In genomic region chr5:113421993-113422725, GRCm38 (mm10) we compare ENCODE assay signal across 17 mouse cellular contexts.
DNase-seq lines count a peak whose midpoint lies in the region; ATAC-seq lines count a peak whose summit lies in the region.
"Had no signal": no experiment of that assay in that cellular context is flagged by ENCODE, and none has a peak within 500 bp of the region (broad histone marks: within the 10 kb centered on the region; RNA-seq: fewer than 3 reads in every experiment).

No protein-coding gene starts in this region.

- H3K9ac ChIP-seq in forebrain, embryonic 11.5 days (ENCODE audit: low read length): no peak overlapping the region
- no peak overlapping the region for H3K9ac ChIP-seq in forebrain, embryonic 13.5 days
- no peak overlapping the region; the same call in 1 of the 2 replicates for H3K9ac ChIP-seq in midbrain, embryonic 16.5 days (ENCODE audit: low read depth, low read length)
- no peak overlapping the region for H3K9ac ChIP-seq in midbrain, embryonic 14.5 days (replicated peaks; ENCODE audit: low read length)
- no peak overlapping the region for H3K9ac ChIP-seq in intestine, embryonic 15.5 days
- H3K9ac ChIP-seq: lung, embryonic 14.5 days; neural tube, embryonic 15.5 days had no signal

- peak; percentile 65 for DNase-seq in forebrain, embryonic 11.5 days (ENCODE audit: low spot score)
- no peak for DNase-seq in midbrain, embryonic 14.5 days
- peak; percentile 72 for DNase-seq in ZHBTc4 (ENCODE audit: low read depth, low spot score)
- DNase-seq in retina, postnatal 1 day: peak; percentile 61
- DNase-seq: adrenal gland, postnatal 36 days; gastrocnemius, postnatal 10 days; heart, postnatal 10 days; lung, embryonic 14.5 days; spleen, adult 18-20 months; thymus, postnatal 25 days had no signal

- no peak overlapping the region for H3K27ac ChIP-seq in forebrain, embryonic 11.5 days (ENCODE audit: low read depth, low read length)
- H3K27ac ChIP-seq in forebrain, embryonic 13.5 days: no peak overlapping the region; the same call in 1 of the 2 replicates
- H3K27ac ChIP-seq in midbrain, embryonic 16.5 days (ENCODE audit: low read length): peak overlapping the region; percentile 44
- no peak overlapping the region for H3K27ac ChIP-seq in midbrain, embryonic 14.5 days (replicated peaks; ENCODE audit: low read depth, low read length)
- H3K27ac ChIP-seq in intestine, embryonic 15.5 days: no peak overlapping the region
- H3K27ac ChIP-seq: layer of hippocampus, adult 2 months; macrophage; neural tube, embryonic 15.5 days had no signal

- H3K4me2 ChIP-seq in forebrain, embryonic 11.5 days (ENCODE audit: low read depth, low read length, severe bottlenecking): no peak overlapping the region
- H3K4me2 ChIP-seq in forebrain, embryonic 13.5 days: no peak overlapping the region
- H3K4me2 ChIP-seq in midbrain, embryonic 16.5 days (ENCODE audit: low read length): no peak overlapping the region
- H3K4me2 ChIP-seq in midbrain, embryonic 14.5 days (ENCODE audit: low read length): no peak overlapping the region
- H3K4me2 ChIP-seq in intestine, embryonic 15.5 days (replicated peaks): no peak overlapping the region
- H3K4me2 ChIP-seq: lung, embryonic 14.5 days; neural tube, embryonic 15.5 days had no signal

- peaks cover 8% of the 10 kb centered on the region; the same call in 1 of the 2 replicates for H3K4me1 ChIP-seq in forebrain, embryonic 11.5 days (replicated peaks; ENCODE audit: control insufficient read depth, insufficient read depth, low read length)
- H3K4me1 ChIP-seq in forebrain, embryonic 13.5 days: peaks cover 16% of the 10 kb centered on the region
- peaks cover 11% of the 10 kb centered on the region for H3K4me1 ChIP-seq in midbrain, embryonic 16.5 days (ENCODE audit: control insufficient read depth, insufficient read depth, low read length)
- H3K4me1 ChIP-seq in midbrain, embryonic 14.5 days (ENCODE audit: control insufficient read depth, insufficient read depth, low read length): 0 out of 2 replicates have a peak, but pooled peaks cover 6% of the 10 kb centered on the region
- H3K4me1 ChIP-seq in intestine, embryonic 15.5 days (replicated peaks): peaks cover 18% of the 10 kb centered on the region; the same call in 1 of the 2 replicates

- ATAC-seq in forebrain, embryonic 11.5 days (replicated peaks; ENCODE audit: low FRiP score): no peak
- no peak for ATAC-seq in forebrain, embryonic 13.5 days
- peak; percentile 48; the same call in 1 of the 2 replicates for ATAC-seq in midbrain, embryonic 16.5 days
- no peak for ATAC-seq in midbrain, embryonic 14.5 days (ENCODE audit: low FRiP score, low TSS enrichment)
- ATAC-seq in intestine, embryonic 15.5 days: no peak
- ATAC-seq: Patski had no signal

- H3K36me3 ChIP-seq in forebrain, embryonic 11.5 days (ENCODE audit: control insufficient read depth, insufficient read depth, low read length): no peaks in the 10 kb centered on the region
- no peaks in the 10 kb centered on the region for H3K36me3 ChIP-seq in forebrain, embryonic 13.5 days (ENCODE audit: poor library complexity, severe bottlenecking)
- no peaks in the 10 kb centered on the region for H3K36me3 ChIP-seq in midbrain, embryonic 16.5 days (ENCODE audit: control insufficient read depth, insufficient read depth, low read length)
- no peaks in the 10 kb centered on the region for H3K36me3 ChIP-seq in midbrain, embryonic 14.5 days (ENCODE audit: control insufficient read depth, insufficient read depth, low read length)
- H3K36me3 ChIP-seq in intestine, embryonic 15.5 days: no peaks in the 10 kb centered on the region
- H3K36me3 ChIP-seq: neural tube, embryonic 15.5 days had no signal

- no peaks in the 10 kb centered on the region for H3K27me3 ChIP-seq in forebrain, embryonic 11.5 days (ENCODE audit: control insufficient read depth, insufficient read depth, low read length)
- H3K27me3 ChIP-seq in forebrain, embryonic 13.5 days: no peaks in the 10 kb centered on the region
- no peaks in the 10 kb centered on the region for H3K27me3 ChIP-seq in midbrain, embryonic 16.5 days (ENCODE audit: control insufficient read depth, insufficient read depth, low read depth, low read length)
- no peaks in the 10 kb centered on the region for H3K27me3 ChIP-seq in midbrain, embryonic 14.5 days (ENCODE audit: control insufficient read depth, insufficient read depth, low read length)
- no peaks in the 10 kb centered on the region for H3K27me3 ChIP-seq in intestine, embryonic 15.5 days (replicated peaks)

- H3K9me3 ChIP-seq in forebrain, embryonic 11.5 days (ENCODE audit: control insufficient read depth, low read length): no peaks in the 10 kb centered on the region
- no peaks in the 10 kb centered on the region for H3K9me3 ChIP-seq in forebrain, embryonic 13.5 days (replicated peaks)
- no peaks in the 10 kb centered on the region for H3K9me3 ChIP-seq in midbrain, embryonic 16.5 days (replicated peaks; ENCODE audit: control insufficient read depth, low read length, poor library complexity, severe bottlenecking)
- H3K9me3 ChIP-seq in midbrain, embryonic 14.5 days (ENCODE audit: control insufficient read depth, low read length): no peaks in the 10 kb centered on the region
- no peaks in the 10 kb centered on the region for H3K9me3 ChIP-seq in intestine, embryonic 15.5 days
- H3K9me3 ChIP-seq: neural tube, embryonic 15.5 days had no signal

- WGBS in forebrain, embryonic 11.5 days: 55% methylated on average over 13 of the region's 13 CpGs
- 43% methylated on average over 13 of the region's 13 CpGs for WGBS in forebrain, embryonic 13.5 days
- WGBS in midbrain, embryonic 16.5 days: 52% methylated on average over 13 of the region's 13 CpGs
- 53% methylated on average over 13 of the region's 13 CpGs for WGBS in midbrain, embryonic 14.5 days
- 78% methylated on average over 13 of the region's 13 CpGs for WGBS in intestine, embryonic 15.5 days

- no peak overlapping the region for H3K4me3 ChIP-seq in forebrain, embryonic 11.5 days (ENCODE audit: low read depth, low read length)
- no peak overlapping the region for H3K4me3 ChIP-seq in forebrain, embryonic 13.5 days
- H3K4me3 ChIP-seq in midbrain, embryonic 16.5 days (ENCODE audit: low read depth, low read length): no peak overlapping the region
- H3K4me3 ChIP-seq in midbrain, embryonic 14.5 days (replicated peaks; ENCODE audit: low read depth, low read length): no peak overlapping the region
- H3K4me3 ChIP-seq in intestine, embryonic 15.5 days (replicated peaks): no peak overlapping the region
- H3K4me3 ChIP-seq: layer of hippocampus, adult 2 months; neural tube, embryonic 15.5 days had no signal
